Mouse (Mus musculus) liver, adult 10 weeks (tissue): Measurements from ENCODE around the gene Tex44. TPM values are rescaled to one million over a fixed set of nuclear protein-coding genes. Genes with fewer than 3 reads are reported as not detected.

Experiments
- polyA plus RNA-seq: library from polyadenylated mRNA; stranded (reverse); fragments of 350-450 nt; fragmentation: Illumina TruSeq; extraction: RNeasy Lipid Tissue Mini Kit (QIAGEN cat#74804); gene quantifications from one replicate; pipeline ENCODE4 v1.2.3, GENCODE M21; 2014; ENCODE audit warnings: low read depth, low replicate concordance

Tex44 gene
- polyA plus RNA-seq, result not detected

DNA sequence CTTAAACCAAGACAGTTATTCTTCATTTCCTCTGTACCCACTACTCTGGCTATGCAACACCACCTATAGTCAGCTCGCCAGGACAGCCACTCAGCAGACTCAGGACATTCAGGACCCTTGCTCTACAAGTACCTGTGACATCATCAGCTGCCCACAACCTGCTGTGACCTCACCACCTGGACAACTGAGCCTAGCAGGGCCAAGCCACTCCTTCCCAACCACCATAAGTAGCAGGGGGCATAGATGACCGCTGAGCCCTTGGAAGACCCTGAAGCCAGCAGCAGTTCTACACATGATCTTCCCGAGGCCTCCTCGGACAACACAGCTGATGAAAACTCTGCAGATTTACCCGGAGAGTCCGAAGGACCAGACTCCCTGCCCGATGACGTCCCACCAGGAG, at the start of gene Tex44, which contains the start of gene Nmur1:
Gene Tex44, plus strand, starts transcription at position 202 of the 400 bp plus-strand sequence.
Gene Nmur1, minus strand, starts transcription at position 101 of the 400 bp plus-strand sequence.

Other genes with a start within 250 kb of the Tex44 start
- gene B3gnt7, start 123.5 kb upstream of the Tex44 start, polyA plus RNA-seq, result not detected
- 150 TPM for gene Ncl, start 66.9 kb upstream of the Tex44 start, polyA plus RNA-seq
- not detected for gene Nmur1, start 101 bp upstream of the Tex44 start, polyA plus RNA-seq
- 357 TPM for gene Ptma, start 100.4 kb downstream of the Tex44 start, polyA plus RNA-seq
- gene Pde6d, start 156.3 kb downstream of the Tex44 start, polyA plus RNA-seq, result 5.1 TPM
- 2.4 TPM for gene Cops7b, start 156.6 kb downstream of the Tex44 start, polyA plus RNA-seq
- not detected for gene Nppc, start 244.2 kb downstream of the Tex44 start, polyA plus RNA-seq